Mouse (Mus musculus): ENCODE data around the gene Nrxn1.

- TF ChIP-seq CTCF (IDR thresholded peaks at IDR 0.05; ENCODE audit: low read depth, low read length) (no peak), GATA1 (IDR thresholded peaks at IDR 0.05; ENCODE audit: borderline replicate concordance, low read length) (no peak), TAL1 (conservative IDR thresholded peaks at IDR 0.05; ENCODE audit: low read depth, low read length) (no peak), POLR2AphosphoS5 (IDR thresholded peaks at IDR 0.05; ENCODE audit: insufficient replicate concordance, low read depth, low read length) (no peak)
These were observed 561.4 kb downstream of the Nrxn1 start for GRCm38 (mm10) chr17:90531443-90531842.

All from G1E (cell line).